Mouse (Mus musculus): ENCODE results near the gene Ifrd1.

Ifrd1 gene

DNA sequence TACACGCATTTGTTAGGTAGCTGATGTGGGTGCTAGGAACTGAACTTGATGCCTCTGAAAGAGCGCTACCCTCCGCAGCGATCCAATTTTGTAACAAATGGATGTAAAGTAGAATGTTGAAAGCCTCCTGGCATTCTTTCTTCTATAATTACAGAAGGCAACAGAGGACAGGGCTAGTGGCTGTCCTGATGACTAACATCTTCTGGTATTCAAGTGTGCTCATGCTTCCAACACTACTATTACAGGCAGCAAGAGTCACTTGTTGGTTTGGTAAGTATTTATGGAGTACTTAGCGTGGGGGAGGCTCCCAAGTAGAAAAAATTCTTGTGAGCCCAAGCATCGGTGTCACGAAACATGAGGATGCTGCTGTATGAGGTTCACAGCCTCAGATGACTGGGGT, 9.1 kb downstream of the Ifrd1 start:
- DNase-seq = no peak

DNA sequence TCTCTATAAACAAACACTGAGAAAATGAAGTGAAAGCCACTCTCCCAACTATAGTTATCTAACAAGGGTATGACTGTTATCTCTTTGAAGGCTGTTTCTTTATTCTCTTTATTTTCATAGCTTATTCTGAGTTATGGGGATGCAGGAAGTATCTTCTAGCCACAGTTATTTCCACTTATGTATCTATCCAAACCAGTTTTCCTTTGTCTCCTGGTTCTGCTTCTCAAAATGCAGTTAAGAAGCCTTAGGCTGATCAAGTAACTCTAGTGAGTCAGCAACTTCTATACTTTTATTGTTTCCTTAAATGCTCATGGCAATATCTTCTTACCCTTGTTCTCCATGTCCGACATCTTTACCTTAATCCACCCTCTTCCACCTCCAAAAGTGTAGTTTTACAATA, 16.1 kb downstream of the Ifrd1 start:
- no peak for DNase-seq

DNA sequence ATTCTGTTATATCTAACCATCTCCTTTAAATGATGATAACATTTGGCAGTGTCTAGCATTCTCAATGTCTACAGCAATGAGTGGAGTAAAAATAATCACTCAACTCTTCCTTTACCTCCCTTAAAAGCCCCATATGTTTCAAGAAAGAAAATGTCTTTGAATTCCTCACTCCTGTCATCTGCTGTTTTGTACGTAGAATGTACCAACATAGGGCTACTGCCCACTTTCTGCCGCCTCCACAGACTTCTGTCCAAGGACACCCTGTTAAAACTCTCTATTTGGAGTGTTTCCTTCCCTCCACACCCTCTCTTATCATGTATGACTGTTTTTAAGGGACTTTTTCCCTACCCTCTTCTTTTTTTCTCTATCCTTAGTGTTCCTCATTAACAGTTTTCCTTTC, 16.7 kb downstream of the Ifrd1 start:
- DNase-seq = no peak

DNA sequence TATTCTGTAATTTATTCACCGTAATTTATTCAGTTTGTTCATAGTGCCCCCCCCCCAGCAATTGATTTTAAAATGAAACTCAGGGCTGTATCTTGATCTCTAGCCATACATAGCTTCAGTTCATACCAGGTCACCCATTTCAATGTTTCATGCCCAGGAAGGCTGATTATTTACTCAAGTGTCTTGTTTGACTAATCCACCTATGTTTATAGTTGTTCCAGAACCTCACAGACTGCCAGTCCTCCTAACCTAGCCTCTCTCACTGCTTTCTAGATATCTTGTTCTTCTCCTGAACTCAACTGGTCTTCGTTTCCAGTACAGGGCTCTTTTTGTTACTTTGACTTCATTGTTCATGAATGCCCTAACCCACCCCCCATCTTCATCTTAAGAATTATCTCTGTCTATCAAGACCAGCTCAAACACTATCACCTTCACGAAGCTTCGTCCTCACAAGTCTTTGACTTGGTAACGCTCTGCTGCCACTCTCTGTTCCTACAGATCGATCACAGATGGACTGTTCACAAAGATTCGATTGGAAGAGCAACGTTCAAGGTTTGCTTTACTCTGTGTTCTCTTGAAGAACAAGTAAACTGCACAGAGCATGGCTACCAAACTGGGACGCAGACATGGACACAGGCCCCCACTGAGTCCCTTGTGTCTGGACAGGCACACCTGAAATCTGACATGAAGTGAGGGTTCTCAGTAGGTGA, 24.0 kb downstream of the Ifrd1 start:
- no peak for DNase-seq

DNA sequence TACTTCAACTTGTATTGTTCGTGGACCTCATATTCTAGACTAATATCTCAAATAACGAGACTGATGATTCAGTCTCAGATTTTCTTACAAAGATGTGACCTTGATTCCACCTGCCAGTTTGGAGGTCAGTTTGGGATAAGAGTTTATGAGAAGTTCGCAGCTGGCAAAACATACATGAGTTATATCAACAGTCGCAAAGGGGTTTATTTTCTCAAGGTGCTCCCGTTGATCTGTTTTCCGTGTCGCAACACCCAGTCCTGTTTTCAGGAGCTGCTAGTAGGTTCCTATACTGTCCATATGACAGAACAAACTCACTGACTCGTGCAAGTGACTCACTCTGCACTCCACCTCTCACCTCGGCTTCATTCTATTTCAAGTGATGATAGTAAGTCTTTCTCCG, 24.6 kb downstream of the Ifrd1 start:
- DNase-seq = peak; percentile 19

DNA sequence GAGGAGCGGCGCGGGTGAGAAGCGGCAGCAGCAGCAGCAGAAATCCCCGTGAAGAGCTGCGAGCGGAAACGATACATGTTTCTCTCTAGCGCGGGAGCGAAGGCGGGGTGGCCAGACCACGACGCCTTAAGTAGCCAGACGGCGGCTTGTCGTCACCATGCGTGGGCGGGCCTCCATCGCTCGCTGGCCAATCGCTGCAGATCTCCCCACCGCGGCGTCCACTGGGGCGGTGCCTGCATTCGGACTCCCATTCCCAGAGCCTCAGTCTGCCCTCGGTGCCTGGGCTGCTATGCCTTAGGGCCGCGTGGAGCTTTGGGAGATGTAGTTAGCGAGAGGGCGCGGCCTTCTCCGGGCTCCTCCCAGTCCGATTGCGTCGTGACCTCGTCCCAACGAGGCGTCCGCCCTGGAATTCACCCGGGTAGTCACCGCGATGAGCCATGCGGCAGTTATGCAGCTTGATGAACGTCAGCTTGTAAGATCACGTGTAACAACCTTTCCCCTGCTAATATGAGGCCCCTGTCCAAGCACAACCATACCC, 25.2 kb downstream of the Ifrd1 start:
- DNase-seq = peak; percentile 99

DNA sequence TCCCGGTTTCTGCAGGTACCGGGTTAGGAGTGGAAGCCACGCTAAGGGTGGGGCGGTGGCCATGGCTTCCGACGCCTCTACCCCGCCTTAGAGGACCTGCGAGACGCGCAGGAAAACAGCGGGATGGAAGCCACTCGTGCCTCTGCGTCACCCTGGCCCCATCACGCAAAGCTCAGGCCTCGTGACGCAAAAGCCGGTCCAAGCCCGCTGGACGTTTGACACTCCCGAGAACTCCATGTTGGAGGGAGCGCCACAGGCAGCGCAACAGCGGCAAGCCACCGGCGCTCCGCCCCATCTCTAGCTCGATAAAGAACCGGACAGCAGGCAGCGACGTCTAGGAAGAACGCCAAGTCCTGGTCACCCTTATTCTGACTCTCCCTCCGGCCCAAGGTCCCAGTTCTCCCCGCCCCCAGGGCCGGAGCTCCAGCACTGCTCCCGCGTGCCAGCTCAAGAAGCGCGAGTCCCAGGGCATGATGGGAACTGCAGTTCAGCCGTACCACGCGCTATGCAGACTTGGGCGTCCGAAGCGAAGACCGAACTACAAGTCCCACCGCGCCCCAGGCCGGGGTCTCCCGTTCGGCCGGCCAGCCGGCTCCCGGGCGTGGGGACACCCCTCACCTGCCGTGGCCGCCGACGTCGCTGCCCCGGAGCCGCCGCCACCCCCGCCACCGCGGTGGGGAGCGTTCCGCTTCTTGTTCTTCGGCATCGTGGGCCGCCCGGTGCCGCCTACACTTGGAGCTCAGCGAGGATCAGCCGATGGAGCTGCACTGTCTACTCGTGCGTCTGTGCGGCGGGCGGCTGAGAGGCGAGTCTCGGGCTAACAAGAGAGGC, 25.8 kb downstream of the Ifrd1 start:
- peak; percentile 97 for DNase-seq

DNA sequence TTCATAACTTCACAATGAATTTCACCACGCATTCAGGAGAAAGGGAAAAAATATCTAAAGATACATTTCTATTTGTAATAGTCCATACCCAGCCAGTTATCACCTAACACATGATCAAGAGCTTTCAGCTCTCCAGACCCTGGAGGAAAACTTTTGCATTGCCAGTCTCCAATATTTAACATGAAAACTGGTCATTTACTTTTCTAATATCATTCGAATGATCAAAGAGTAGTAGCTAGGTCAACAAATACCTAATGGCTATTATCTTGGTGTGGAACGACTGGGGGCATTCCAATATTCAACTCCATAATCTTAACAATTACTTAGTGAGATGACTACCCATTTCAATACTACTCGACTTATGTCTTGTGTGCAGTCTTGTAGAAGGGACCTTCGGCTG, 26.7 kb downstream of the Ifrd1 start:
- DNase-seq = no peak

DNA sequence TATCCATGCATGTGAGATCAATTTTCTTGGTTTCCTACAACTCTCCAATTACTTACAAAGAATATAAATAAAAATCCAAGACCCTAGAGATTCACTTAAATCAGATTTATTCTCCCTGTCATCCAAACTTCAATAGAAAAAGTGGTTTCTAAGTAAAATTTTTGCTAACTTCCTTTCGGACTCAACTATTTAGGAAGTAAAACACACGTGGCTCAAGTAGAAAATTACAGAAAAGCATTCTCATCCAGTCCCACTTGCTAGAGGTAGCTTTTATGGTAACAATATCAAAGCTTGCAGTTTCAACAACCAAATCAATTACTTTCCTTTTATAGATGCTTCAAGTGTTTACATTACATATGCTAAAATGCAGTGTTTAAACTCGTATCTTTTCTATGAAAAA, 27.4 kb downstream of the Ifrd1 start:
- DNase-seq = no peak

DNA sequence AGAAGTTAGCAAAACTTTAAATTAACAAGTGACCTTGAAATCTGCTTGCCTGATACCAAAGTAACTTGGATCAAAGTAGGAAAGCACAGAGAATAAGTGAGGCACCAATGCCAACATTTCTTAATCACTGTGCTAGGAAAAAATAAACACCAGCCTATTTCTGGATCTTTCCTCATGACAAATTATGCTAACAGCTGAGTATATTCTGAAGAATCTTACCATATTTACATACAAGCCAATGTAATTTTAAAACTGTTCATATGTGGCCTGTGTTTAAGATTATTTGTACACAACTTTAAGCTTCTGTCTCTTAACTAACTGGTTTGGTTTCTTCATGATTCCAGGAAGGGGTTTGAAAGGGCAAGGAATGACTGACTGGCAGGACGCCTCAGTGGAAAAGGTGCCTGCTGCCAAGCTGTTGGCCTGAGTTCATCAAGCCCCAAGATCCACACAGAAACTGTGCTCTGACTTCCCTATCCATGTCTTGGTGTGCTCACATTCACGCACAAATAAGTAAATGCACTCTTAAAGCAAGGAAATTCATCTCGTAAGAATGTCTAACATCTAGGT, 28.2 kb downstream of the Ifrd1 start:
- peak; percentile 27 for DNase-seq

DNA sequence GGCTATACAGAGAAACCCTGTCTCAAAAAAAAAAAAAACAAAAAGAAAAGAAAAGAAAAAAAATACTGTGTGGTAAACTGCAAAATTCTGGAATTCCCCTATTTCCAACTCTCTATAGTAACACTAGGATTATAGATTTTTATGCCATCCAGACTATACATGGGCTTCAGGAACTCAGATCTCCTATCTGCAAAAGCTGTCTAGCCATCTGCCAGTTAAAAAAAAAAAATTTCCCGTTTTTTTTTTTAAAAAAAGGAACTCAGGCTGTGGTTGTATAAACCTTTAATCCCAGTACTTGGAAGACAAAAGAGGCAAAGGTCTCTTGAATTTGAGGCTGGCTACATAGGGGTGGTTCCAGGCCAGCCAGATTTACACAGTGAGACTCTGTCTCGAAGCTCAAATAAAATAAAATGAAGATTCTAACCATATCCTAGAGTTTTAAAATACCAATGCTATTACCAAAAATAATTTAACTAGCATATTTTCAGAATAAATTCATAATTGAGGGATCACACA, 29.8 kb downstream of the Ifrd1 start:
- no peak for DNase-seq

DNA sequence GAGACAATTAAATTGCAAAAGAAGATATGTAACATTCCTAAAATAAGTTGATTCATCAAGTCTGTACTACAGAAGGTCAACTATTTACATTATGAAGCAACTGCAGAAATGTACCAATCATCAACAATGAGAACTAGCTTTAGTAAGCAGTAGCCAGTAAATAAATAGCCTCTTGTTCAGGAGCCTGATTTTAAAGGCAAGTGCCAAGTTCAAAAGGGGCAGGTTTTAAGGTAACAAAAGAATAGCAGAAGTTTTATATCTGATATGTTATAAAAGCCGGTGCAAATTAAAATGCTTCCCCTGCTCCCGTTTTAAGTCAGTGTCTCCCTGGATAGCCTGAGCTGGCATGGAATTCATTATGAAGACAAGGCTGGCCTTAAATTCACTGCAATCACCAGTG, 30.5 kb downstream of the Ifrd1 start:
- no peak for DNase-seq

DNA sequence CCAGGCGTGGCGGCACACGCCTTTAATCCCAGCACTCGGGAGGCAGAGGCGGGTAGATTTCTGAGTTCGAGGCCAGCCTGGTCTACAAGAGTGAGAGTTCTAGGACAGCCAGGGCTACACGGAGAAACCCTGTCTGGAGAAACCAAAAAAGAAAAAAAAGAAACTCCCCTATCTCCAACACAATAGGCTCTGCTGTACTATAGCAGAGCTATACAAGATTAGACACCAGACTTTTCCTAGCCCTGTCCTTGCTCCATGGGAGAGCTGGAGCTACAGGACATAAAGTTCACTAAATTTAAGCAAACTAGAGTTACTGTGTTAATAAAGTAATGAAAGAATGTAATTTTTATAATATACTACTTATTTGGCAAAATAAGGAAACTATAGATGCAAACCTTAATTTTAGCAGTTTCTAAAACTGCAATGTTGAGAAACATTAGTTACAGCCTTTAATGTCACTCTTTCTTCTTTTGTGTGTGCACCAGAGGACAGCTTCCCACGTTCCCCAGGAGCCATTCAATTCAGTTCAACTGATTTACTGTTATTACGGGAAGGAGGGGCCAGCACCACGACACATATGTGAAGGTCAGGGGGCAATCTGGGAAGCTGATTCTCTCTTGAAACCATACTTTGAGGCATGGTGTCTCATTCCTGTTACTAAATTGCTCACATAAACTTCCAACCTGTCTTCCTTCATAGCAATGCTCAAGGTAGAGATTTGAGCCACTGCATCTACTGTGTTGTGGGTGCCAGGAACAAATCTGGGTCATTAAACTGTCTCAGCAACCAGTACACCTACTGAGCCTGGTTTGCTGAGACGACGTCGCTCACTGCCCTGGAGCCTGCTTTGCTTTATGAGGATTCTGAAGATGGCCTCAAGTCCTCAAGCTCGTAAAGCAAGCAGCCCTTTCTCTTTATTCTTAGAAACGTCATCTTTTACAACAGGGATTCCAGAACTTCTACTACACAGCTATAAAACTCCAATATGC, 33.1 kb downstream of the Ifrd1 start:
- DNase-seq = no peak

DNA sequence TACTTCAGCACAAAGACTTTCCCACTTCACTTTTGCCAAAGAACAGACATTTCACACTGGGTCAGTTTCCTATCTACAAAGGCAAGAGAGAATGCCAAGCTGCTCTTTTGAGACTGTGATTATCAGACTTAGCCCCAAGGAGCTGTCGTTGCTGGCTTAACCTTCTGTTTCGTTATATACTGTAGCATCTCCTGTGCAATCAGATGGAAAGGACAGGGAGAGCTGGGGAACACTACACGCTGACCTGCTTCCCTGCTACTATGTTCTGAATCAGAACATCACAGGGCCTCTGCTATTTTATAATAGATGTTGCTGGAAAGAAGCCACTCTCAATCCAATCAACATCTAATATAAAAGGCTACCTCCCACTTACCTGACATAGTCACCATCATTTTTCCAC, 39.3 kb downstream of the Ifrd1 start:
- DNase-seq = no peak

DNA sequence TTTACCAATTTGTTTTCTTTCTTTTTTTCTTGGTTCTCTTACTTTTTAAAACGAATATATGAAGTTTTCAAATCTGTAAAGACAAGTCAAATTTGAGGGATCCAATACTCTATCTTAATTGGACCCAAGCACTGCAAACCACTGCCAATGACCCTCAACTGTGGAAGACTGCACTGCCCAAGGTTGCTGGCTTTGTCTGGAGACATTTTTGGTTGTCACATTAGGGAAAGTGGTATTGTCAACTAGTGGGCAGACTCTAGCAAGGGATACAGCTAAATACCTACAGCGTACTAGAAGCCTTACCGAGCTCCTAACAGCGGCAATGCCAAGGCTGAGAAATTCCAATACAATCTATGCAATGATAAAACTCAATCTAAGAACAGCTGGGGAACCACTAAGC, 40.4 kb downstream of the Ifrd1 start:
- no peak for DNase-seq

DNA sequence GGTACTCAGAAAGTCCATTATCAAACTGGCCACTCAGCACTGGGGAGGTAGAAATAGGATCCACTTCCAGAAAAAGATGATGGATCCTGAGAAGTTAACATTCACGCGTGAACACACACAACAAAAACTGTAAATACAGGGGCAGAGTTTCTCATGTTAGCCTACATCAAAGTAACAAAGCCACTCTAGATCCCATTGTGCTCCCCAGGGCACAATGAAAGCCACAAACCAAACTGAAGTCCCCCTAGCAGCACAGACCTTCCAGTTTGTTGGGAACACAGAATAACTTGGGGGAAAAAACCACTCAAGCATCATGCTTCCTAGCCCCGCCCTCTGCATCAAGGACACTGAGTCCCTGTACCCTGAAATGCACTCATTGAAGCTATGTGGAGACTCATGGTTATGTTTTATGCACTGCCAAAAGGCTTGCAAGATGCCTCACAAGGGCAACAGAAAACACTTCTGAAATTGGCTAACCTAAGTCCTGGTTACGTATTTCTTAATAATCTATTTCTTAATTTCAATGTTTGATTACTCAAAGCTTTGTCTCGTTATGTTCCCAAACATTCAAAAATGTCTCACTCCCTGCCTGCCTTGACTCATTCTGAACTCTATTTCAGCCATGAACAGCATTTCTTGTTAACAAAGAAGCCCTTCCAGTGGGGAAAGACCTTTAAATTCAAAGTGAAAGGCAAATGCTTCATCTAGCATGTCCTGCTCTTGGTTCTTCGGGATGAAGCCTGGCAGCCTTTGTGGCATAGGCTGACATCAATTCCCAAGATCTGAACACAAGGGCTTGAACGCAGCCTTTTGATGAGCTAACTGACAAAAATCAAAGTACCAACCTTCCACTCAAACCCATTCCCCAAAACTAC, 45.9 kb downstream of the Ifrd1 start:
- no peak for DNase-seq

DNA sequence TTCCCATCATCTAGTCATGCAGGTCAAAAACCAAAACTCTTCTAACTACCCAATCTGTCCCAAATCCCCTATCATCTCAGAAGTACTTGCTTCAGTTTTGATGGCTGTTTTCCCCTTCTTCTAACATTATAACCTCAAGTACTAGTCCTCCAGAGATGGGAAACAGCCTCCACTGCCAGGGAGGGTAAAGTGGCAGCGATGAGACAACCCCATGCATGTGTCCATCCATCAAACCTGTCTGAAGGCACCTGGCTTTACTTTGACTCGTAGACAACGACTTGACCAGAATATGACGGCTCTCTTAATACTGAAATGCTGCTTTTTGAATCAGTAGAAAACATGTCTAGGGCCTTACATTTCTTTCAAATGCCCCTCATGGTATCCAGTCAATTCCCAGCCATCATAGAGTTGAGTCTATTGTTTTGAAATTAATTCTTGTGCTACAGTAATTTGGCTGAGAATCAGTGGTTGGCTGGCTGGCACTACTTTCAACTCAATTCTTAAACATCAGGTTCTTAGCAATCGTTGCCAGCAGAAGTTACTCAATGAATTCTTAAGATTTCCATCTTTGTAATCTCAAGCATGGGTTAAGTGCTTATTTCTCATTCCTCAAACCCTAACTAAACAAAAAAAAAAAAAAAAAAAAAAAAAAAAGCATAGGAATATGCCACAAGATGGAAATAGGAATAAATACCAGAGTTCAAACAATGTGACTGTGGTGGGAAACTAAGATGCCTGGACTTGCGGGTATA, 47.6 kb downstream of the Ifrd1 start:
- no peak for DNase-seq

DNA sequence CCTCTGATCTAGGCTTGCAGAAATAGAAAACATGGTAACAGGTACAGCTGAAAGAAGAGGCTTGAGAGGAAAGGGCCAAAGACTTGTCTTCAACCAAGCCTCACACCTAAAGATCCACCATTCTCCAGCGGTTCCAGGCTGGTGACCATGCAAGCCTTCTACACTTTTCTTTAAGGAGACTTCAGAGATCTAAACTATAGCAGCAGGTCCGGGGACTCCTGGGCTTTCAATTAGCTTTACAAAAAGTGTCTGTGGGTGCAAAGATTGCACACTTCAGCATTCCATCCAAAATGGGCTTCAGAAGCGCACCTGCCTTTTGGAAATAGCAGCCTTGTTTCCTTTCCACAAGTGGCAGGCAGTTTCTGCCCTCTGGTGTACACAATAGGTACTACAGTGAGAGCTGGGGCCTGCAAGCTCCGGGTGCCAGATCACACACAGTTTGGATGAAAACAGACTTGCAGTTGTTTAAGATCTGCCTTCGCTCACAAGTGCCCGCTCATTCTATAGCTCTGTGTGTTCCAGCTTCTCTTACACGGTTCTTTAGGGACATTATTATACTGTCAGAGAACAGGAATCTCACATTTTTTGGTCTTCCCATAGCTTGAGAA, 48.4 kb downstream of the Ifrd1 start:
- peak; percentile 74 for DNase-seq

DNA sequence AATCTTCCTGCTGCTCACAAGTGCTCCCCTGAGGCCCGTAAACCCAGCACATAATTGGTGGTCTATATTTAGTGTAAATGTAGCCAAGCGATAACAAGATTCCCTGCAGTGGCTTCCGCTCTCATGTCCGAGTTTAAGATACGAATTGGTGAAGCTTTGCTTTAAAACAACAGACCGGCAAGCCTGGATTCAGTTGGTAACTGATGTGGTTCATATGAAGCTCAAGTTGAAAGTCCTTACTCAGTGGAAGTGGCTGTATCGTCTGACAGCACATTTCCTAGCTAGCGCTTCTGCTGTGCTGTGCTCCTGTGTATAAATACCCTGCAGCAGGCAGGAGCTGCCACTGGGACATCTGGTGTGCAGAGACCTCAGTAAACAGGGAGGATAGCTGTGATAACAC, 49.0 kb downstream of the Ifrd1 start, which contains the start of gene Lsmem1:
Gene Lsmem1, minus strand, starts transcription at position 189 of the 400 bp plus-strand sequence.
- DNase-seq = peak; percentile 20

DNA sequence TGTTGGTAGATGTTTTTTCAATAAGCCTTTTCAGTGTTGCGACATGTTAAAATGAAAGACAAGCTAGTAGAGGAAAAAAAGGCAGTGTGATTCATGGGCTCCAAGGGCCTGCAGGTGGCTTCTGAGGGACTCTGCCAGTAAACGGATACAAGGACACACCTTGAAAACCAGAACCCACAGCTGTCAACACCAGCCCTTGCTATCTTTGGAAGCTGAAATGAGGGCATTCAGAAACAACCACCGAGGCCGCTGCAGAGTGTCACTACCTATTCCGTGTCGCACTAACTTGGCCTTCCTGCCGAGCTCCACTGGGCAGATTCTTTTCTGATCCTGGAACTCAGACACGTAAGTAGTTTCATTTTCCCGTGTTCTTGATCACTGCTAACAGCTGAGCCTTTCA, 49.9 kb downstream of the Ifrd1 start:
- no peak for DNase-seq
